Mouse (Mus musculus) spleen, postnatal 0 days (tissue): ENCODE data around the gene Anxa1. TPM values are rescaled to one million over a fixed set of nuclear protein-coding genes. Genes with fewer than 3 reads are reported as not detected.

Source experiments
- polyA plus RNA-seq: library from polyadenylated mRNA; unstranded; fragments of >200 nt; fragmentation: Nextera tagmentation; extraction: Ambion mirVana; gene quantifications from 2 replicates; pipeline ENCODE4 v1.2.1, GENCODE M21; 2015

Gene Anxa1
- 214 and 320 TPM in 2 replicates for polyA plus RNA-seq

DNA sequence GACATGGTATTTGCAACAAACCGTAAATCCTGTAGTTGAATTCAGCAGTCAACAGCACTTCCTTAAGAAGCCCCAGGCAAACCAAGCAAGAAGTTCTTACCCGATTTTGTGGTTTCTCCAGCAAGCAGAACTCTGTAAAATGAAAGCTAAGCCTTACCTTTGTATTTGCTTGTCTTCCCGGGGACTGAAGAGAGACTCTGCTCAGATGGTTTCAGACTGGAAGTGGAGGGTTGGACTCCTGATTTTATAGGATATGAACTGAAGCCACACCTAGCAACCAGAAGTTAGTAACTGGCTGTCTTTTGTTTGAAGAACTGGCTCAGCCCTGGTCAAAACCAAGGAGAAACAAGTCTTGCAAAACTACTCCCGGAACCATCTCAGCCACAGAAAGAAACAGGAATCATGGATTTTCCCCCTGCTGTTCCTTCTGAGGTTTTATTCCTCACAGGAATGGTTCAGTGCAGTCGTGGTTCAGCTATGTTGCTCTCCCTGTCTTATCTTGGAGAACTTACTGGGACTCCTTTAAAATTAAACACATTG, at the start of gene Anxa1:
TSS of gene Anxa1 (minus strand) at position 490 of the 540 bp plus-strand sequence.

Other genes with a start within 250 kb of the Anxa1 start
- gene Aldh1a1, start 101.8 kb upstream of the Anxa1 start, polyA plus RNA-seq, result 5.1 and 5.4 TPM in 2 replicates